Mouse (Mus musculus): ENCODE measurements around the gene Mtmr12.

DNA sequence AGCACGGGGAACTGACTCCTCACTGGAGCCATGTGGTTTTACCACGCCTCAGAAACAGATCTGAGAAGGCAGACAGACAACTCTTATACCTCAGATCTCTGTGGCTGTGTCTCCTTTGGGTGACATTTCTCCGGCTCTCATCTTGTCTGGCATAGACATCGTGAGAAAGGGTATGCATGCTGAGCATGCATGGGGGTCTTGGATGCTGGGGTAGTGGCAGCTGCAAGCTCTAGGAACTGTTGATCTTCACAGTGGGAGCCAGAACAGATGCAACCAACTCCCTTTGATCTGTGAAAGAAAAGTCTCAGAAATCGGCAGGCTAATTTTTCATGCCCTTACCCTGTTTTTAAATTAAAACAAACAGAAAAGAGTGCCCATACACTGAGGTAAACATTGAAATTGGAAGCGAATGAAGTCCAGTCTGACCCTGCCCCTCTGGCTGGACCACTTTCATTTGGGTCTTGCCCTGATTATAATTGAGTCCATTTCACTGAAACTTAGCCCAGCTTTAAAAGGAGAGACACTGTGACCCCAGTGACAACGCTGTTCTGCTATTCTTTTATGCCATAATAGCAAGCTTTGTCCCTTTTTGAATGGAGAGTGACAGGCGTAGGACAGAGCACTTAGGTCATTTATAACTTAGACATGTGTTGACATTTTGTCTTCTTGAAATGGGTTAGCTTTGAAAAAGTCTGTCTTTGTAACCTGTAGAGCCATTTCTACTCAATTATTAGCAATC is 17.9 kb downstream of the Mtmr12 start:
- TF ChIP-seq POLR2A (IDR thresholded peaks at IDR 0.05; ENCODE audit: extremely low read depth, insufficient read depth, low read length) (no peak), CTCF (IDR thresholded peaks at IDR 0.05; ENCODE audit: extremely low read depth, insufficient read depth, low read length) (no peak)

All from cortical plate, adult 2 months (tissue).